Mouse (Mus musculus) kidney, adult 11 months (tissue): ENCODE data around the gene Slc22a8.

Experiments
- DNase-seq: peaks from one replicate; pipeline ENCODE4 v3.0.0; 2022

Gene Slc22a8

DNA sequence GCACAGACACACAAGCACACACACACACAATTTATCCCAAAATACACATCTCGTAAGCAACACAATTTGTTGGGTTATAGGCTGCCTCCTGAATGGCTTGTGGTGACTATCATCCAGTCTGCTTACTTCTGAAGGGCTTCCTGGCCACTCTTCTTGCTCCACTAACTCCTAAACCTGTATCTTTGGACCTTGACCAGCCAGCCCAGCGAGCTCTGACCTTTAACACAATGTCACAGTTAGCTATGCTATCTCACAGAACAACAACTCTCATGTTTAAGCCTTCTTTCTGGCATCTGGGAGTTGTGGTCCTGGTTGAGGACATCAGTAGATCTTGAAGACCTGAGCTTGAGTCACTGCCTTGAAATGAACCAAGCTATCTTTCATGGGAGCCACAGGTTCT lies 8.2 kb downstream of the Slc22a8 start:
- DNase-seq = peak; percentile 74

DNA sequence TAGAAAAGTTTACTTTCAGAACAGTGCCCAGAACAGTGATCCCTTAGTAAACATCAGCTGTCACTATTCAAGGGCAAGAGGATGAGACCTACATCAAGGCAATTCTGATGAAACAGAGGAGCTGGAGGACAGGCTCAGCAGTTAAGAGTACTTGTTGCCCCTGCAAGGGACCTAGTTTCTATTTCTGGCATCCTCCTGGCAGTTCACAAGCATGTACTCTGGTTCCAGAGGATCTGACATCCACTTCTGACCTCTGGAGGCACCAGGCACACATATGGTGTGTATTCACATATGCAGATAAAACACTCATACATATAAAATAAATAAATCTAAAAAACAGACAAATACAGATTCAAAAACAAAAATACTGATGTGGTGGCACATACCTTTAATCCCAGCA lies 10.9 kb downstream of the Slc22a8 start:
- DNase-seq = no peak

DNA sequence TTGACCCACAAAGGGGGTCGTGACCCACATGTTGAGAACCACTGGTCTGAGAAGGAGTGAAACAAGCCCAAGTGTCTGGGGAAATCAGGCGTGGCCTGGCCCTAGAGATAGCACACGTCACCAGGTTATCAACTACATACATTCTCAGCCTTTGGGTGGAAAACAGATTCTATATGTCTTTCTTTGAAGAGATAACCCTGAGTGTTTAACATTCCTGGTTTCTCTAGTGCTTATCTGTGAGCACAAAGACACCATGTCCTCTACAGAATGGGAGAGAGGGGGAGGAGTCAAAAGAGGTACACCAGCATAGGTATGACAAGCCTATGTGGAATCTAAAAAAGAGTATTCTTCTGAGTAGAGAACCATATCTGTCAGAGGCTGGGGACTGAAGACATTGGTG lies 11.9 kb downstream of the Slc22a8 start:
- no peak for DNase-seq

DNA sequence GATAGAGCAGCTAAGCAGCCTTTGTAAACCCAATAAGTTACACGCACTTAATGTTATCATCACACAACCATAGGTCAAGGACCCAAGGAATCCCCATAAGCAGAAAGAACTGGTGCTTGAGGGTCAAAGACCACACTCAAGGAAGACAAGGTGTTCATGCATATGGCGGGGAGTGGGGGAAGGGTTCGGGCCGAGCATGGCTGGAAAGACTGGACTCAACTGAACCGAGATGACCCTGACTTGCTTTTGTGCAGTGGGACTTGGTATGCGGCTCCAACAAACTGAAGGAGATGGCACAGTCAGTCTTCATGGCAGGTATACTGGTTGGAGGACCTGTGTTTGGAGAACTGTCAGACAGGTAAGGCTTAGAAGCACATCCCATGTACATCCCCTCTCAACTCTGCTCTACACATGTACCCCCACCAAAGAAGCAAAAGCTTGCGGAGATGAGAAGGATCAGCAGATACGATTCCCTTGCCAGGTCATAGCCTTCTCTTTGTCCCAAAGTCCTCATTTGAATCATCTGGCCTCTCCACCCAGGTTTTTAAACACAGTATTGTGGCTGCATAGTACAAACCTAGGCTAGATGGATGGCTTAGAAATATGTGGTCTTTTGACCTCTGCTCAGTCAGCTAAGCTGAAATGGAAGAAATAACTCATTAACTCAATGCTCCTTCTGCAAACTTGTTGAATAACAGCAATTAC lies 13.6 kb downstream of the Slc22a8 start:
- DNase-seq = no peak

DNA sequence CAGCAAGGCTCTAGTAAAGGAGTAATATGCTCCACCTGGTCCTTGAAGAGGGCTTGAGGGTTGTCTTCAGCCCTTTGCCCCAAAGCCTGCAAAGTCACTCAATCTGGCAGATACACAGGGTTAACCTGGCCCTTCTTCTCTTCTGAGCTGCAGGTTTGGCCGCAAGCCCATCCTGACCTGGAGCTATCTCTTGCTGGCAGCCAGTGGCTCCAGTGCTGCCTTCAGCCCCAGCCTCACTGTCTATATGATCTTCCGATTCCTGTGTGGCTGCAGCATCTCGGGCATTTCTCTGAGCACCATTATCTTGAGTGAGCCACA lies 14.1 kb downstream of the Slc22a8 start:
- peak; percentile 89 for DNase-seq

DNA sequence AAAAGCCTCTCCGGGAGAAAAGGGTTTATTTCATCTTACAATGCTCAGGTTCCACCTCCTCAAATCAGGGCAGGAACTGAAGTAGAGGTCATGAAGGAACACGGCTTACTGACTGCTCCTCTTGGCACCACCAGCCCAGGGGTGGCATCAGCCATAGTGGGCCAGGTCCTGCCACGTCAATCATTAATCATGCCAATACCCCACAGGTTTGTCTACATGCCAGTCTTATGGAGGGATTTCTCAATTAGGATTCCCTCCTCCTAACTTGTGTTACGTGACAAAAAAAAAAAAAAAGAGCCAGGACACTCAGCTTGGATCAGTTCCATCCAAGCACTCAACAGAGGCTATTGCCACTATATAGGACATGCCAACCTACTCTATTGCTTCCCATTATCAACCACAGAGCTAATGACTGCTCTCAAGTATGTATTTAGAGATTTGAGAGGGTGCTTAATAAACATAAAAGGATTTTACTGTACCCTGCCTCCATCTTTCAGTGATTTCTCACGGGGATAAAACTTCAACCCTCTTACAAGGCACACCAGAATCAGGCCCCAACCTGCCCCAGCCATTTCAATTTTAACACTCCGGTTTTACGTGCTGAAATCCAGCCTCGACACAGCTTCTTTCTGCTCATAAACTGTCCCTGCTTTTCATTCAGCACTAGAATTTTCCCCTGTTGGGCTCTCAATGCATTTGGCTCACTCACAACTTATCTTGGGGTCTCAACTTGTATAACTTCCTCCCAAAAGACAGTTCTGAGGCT lies 20.5 kb downstream of the Slc22a8 start:
- DNase-seq = peak; percentile 70

DNA sequence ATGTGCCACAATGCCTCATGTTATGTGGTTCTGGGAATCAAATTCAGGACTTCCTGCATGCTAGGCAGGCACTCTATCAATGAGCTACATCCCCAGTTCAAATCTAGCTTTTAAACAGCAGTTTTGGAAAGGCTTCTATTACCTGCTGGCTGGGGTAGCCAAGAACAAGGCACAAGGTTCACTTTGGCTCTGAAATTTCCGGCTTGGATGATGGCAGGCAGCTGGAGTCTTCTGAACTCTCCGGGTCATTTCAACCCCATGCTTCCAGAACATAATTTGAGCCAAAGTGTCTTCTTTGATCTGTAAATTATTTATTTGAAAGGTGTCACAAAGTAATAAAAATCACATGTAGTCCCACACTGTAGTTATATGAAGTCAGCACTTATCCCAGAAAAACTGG lies 22.1 kb downstream of the Slc22a8 start:
- peak; percentile 82 for DNase-seq

DNA sequence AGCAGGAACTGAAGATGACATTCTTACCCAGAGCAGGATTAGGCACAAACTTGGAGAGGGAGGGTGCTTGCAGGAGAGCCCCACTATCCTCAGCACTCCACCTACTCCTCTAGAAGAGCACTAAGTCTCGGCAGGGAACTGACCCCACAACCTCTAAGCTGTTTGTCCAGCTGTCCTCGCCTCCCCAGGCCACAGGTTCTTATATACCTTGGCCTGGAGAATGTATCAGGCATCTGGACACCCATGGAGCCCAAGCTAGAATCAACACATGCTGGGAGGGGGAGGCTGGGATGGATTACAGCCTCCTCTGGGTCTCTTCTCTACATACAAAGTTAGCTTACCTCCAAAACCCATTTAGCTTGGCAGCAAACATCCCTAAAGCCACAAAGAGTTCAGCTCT lies 23.3 kb downstream of the Slc22a8 start:
- no peak for DNase-seq

DNA sequence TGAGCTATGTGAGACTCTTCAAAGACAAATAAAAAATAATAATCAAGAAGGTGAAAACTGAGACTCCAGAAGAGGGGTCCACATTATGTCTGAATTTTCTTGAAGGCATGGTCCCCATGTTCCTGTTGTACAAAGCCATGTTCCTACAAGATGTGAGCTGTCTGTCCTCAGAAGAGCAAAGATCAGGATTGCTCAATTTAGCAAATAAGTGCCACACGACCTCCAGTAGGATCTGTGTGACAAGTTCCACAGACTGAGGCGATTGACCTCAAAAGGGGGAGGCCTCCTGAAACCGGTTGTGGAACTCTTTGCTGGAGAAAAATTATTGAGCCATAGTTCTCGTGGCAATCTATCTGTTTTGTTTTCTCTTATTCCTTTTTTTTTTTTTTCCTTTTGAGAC lies 25.3 kb downstream of the Slc22a8 start:
- DNase-seq = no peak

DNA sequence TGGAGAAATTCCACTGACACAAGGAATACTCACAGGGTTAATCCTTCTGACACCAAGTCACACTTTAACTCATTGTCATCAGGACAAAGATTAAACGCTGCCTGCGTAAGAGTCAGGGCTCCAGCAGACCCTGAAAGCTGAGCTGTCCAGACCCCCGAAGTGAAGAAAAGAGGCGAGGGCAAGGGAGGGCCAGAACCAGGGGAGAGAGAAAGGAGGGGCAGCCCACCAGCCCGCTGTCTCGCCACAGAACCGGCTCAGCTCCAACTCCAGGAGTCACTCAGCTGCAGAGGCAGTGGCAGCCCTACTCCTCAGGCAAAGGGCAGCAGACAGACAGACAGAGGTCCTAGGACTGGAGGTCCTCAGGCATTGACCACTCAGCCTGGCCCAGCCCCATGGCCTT lies 26.9 kb downstream of the Slc22a8 start, which contains the start of gene Slc22a6:
Gene Slc22a6 (plus strand): TSS at position 136 of the 400 bp plus-strand sequence.
- peak; percentile 58 for DNase-seq

DNA sequence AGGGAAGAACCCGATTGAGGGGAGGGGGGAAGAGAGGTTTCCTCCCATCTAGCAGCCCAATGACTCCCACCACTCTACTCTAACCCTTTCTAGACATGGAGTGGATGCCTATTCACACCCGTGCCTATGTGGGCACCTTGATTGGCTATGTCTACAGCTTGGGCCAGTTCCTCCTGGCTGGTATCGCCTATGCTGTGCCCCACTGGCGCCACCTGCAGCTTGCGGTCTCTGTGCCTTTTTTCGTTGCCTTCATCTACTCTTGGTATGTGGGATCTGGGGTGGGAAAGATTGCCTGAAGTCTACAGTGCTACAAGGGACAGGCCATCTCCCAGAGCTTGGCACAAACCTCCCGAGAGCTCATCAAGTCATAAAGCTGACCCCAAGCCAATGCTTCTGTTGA lies 30.0 kb downstream of the Slc22a8 start:
- no peak for DNase-seq

DNA sequence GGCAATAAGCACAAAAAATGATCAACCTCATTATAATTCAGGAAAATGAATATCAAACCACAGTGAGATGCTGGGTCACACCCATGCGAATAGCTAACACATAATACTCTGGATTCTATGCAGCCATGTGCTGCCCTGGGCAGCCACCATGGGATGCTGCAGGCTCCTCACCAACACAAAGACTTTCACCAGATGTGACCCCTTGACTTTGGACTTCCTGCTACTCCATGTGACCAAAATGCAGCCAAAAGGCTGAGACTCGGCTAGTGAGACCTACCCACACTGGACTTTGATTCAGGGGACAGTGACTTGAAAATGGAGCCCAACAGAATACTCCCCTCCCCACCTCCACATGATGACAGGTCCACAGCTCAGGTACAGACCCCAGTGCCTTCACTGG lies 39.2 kb downstream of the Slc22a8 start:
- peak; percentile 78 for DNase-seq

DNA sequence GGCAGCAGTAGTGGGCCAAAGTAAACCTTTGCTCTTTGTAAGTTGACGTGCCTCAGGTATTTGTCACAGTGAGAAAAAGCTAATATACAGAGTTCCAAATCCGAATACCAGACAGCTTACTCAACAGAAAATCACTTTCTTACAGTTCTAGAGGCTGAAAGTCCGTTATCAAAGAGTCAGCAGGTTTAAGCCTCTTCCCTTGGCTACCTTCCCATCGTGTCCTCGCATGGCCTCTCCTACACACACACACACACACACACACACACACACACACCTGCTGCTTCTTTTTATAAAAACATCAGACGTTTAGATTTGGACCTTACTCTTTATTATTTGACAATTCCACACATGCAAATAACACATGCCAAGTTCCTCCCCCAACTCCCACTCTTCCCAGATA lies 39.8 kb downstream of the Slc22a8 start:
- DNase-seq = peak; percentile 59

DNA sequence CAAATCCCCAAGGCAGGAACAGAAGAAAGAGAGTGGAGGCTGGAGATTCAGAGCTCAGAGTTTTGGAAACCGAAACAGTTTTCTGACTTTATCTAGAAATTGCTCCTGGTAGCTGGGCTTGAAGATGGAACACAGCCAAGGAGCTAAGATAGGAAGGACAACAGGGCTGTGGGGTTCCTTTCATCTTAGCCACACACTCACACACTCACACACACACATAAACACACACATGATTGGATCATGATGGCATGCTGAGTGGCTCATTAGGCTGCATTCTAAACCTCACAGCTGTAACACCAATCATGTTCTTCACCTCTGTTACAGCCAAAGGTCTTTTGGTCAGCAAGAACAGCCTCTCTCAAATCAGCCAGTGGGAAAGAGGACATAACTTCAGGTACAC lies 41.0 kb downstream of the Slc22a8 start:
- DNase-seq = no peak

DNA sequence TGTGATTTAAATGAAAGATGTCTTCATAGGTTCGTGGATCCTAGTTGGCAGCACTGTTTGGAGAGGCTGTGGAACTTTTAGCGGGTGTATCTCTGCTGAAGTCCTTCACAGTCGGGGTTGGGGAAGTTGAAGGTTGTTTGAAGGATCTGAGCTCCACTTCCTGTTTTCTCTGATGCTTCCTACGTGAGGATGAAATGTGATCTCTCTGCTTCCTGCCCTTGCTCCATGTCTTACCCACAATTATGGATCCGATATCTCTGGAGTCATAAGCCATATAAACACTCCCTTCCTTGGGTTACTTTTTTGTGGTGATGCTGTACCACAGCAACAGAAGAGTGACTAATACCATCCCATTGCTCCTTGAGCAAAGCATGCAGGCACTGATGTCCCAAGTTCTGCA lies 51.0 kb downstream of the Slc22a8 start:
- DNase-seq = no peak

DNA sequence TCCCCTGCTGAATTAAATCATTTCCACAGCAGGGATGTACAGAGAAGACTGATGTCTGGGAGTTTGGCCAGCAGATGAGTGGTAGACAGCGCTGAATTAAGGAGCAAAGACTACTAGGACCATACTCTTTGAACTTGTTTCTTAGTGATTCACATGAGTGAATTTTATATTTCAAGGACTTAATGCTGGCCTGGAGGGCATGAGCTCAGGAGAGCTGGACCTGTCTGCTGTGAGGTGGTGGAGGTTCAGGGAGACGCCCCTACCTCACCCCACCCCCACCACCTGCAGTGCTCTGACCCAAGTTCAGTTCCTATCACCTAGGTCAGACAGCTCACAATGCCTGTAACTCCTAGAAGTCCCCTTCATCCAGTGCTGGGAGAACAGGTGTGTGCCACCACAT lies 55.3 kb downstream of the Slc22a8 start:
- DNase-seq = peak; percentile 32

DNA sequence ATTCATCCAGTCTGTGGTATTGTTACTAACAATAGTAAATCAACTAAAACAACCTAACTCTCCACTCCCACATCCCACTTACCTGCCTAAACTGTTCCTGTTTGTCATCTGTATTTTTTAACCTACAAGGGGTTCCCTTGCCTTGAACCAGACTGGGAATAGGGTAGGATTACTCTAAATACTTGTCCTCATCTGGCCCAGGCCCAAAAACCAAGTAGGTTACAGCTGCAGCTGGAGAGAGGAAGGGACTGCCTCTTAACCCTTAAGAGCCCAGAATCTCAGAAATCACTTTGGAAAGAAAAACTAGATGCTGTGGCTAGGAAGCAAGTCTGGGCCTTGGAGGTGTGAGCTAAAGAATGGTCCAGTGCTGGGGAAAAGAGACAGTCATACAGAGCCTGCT lies 64.8 kb downstream of the Slc22a8 start:
- no peak for DNase-seq

DNA sequence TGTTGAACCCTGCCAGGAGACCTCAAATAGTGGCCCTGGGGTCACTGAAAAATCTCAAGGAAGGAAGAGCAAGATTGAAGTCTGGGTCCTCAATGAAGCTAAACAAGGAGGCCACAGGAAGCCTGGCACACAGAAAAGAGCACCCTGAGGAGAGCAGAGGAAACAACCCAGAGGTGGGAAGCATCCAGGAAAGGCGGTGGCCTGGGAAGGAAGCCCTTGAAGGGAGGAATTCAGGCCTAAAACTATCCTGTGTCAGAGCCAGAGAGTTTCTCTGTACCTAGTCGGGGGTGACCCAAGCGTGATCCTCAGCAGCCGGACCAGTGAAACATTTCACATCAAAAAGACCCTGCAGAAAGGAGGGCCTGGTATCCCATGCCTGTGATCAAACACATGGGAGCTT lies 65.3 kb downstream of the Slc22a8 start:
- DNase-seq = peak; percentile 38
